Mouse (Mus musculus): ENCODE measurements around the gene Taf1a. TPM values are rescaled to one million over a fixed set of nuclear protein-coding genes. Genes with fewer than 3 reads are reported as not detected.

The Taf1a gene
- 19.1 TPM for polyA plus RNA-seq (2017; shearing (Covaris generic))

GRCm38 (mm10) chr1:183388426-183389406 is at the start of gene Taf1a:
Gene Taf1a (plus strand): TSS chr1:183388981.

DNA sequence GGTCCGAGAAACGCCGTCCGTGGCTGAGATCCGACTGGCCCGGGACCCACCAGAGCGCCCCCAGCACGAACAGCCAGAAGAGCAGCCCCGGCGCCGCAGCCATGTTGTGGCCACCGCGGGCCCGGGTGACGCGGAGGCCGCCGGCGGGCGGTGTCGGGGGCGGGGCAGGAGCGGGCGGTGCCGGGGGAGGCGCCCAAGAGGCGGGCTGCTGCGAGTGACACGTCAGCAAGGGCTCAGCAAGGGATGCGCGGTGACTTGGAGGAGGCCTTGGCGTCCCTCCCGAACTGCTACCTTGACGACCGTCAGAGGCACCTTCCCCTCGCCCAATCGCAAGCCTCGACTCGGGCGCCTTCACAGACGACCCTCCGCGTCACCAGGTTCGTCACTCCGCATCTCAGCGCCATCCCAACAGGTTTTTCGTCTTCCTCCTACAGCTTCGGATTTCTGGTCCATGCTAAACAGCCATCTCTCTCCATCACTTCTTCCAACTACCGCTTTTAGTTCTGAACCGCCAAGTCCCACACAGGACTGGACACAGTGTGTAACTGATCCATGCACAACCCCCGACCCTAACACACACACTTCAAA is 19.3 kb upstream of the Taf1a start, which contains the start of gene Mia3:
Mia3 (minus strand) TSS at position 127 of the 588 bp plus-strand sequence.

GRCm38 (mm10) chr1:183417873-183418272 is 29.1 kb downstream of the Taf1a start, which contains the start of gene Hhipl2:
Gene Hhipl2 (plus strand): TSS chr1:183418215.

Other genes with a start within 250 kb of the Taf1a start
- 6.0 TPM for gene Disp1, start 167.5 kb upstream of the Taf1a start, polyA plus RNA-seq (2017; shearing (Covaris generic))
- gene Aida, start 92.4 kb upstream of the Taf1a start, polyA plus RNA-seq (2017; shearing (Covaris generic)) = 14.1 TPM
- 70.9 TPM for gene Brox, start 91.7 kb upstream of the Taf1a start, polyA plus RNA-seq (2017; shearing (Covaris generic))
- gene Mia3, start 19.4 kb upstream of the Taf1a start, polyA plus RNA-seq (2017; shearing (Covaris generic)) = 208 TPM
- gene Hhipl2, start 29.2 kb downstream of the Taf1a start, polyA plus RNA-seq (2017; shearing (Covaris generic)) = not detected

All from effector memory CD4-positive, alpha-beta T cell, adult 7 months (primary cell).